In genomic region chr1:143738811-143739210, GRCm38 (mm10) we compare ENCODE assay signal across 7 mouse cellular contexts. TPM values are rescaled to one million over a fixed set of nuclear protein-coding genes. Genes with fewer than 3 reads are reported as not detected.
DNase-seq lines count a peak whose midpoint lies in the region; ATAC-seq lines count a peak whose summit lies in the region.

No protein-coding gene starts in this region.

- H3K27ac ChIP-seq in forebrain, embryonic 10.5 days: peak overlapping the region; percentile 94
- no peak overlapping the region for H3K27ac ChIP-seq in limb, embryonic 12.5 days

- WGBS in forebrain, embryonic 10.5 days: 33% methylated on average over 11 of the region's 11 CpGs
- WGBS in limb, embryonic 12.5 days: 32% methylated on average over 11 of the region's 11 CpGs

- peak overlapping the region; percentile 72 for H3K4me2 ChIP-seq in limb, embryonic 12.5 days

- H3K4me3 ChIP-seq in forebrain, embryonic 10.5 days: peak overlapping the region; percentile 79
- H3K4me3 ChIP-seq in limb, embryonic 12.5 days (replicated peaks): peak overlapping the region; percentile 78

- H3K9me3 ChIP-seq in forebrain, embryonic 10.5 days: no peaks in the 10 kb centered on the region
- H3K9me3 ChIP-seq in limb, embryonic 12.5 days: no peaks in the 10 kb centered on the region

- H3K36me3 ChIP-seq in forebrain, embryonic 10.5 days (replicated peaks): peaks cover 11% of the 10 kb centered on the region
- H3K36me3 ChIP-seq in limb, embryonic 12.5 days: peaks cover 16% of the 10 kb centered on the region

- peak; percentile 42 to 49 for DNase-seq in B cell, adult 2 months
- no peak for DNase-seq in forebrain, embryonic 10.5 days (ENCODE audit: extremely low spot score, low spot score)
- DNase-seq in naive thymus-derived CD4-positive, alpha-beta T cell, adult 2 months (ENCODE audit: low read depth): peak; percentile 62
- no peak for DNase-seq in MN1 (ENCODE audit: low spot score)
- no peak for DNase-seq in thymus, postnatal 14 days

- no peaks in the 10 kb centered on the region for H3K27me3 ChIP-seq in forebrain, embryonic 10.5 days (ENCODE audit: poor library complexity, severe bottlenecking)
- no peaks in the 10 kb centered on the region for H3K27me3 ChIP-seq in limb, embryonic 12.5 days

- peak; percentile 50 for ATAC-seq in CD4-positive, CD25-positive, alpha-beta regulatory T cell, adult 4 months
- ATAC-seq in limb, embryonic 12.5 days (ENCODE audit: insufficient number of reproducible peaks, insufficient read depth, low FRiP score, low TSS enrichment, low read depth): no peak

- H3K4me1 ChIP-seq in forebrain, embryonic 10.5 days: peaks cover 37% of the 10 kb centered on the region
- 0 out of 2 replicates have a peak, but pooled peaks cover 4% of the 10 kb centered on the region for H3K4me1 ChIP-seq in limb, embryonic 12.5 days (replicated peaks)

- H3K9ac ChIP-seq in limb, embryonic 12.5 days (replicated peaks): peak overlapping the region; percentile 79

RNA-seq across cellular contexts. Expression of gene Glrx2, which starts 22.7 kb away (rescaled TPM):
- polyA plus RNA-seq in CD4-positive, CD25-positive, alpha-beta regulatory T cell, adult 4 months (2017; shearing (Covaris generic)): 10 to 100 TPM; 34.4 to 42.8 TPM
- polyA plus RNA-seq in forebrain, embryonic 10.5 days (2016; fragmentation: Nextera tagmentation; extraction: Ambion mirVana): 88.1 and 89.1 TPM in 2 replicates
- 119 and 122 TPM in 2 replicates for polyA plus RNA-seq in limb, embryonic 12.5 days (2016; fragmentation: Nextera tagmentation; extraction: Ambion mirVana)

RNA-seq across cellular contexts. Expression of gene Cdc73, which starts 36.1 kb away (rescaled TPM):
- 10 to 100 TPM; 15.5 to 21.5 TPM for polyA plus RNA-seq in CD4-positive, CD25-positive, alpha-beta regulatory T cell, adult 4 months (2017; shearing (Covaris generic))
- polyA plus RNA-seq in forebrain, embryonic 10.5 days (2016; fragmentation: Nextera tagmentation; extraction: Ambion mirVana): 33.8 and 33.9 TPM in 2 replicates
- 33.7 and 39.7 TPM in 2 replicates for polyA plus RNA-seq in limb, embryonic 12.5 days (2016; fragmentation: Nextera tagmentation; extraction: Ambion mirVana)

RNA-seq across cellular contexts. Expression of gene Trove2, which starts 38.1 kb away (rescaled TPM):
- polyA plus RNA-seq in CD4-positive, CD25-positive, alpha-beta regulatory T cell, adult 4 months (2017; shearing (Covaris generic)): 1 to 10 TPM; 3.4 to 4.7 TPM
- 33.5 and 36.1 TPM in 2 replicates for polyA plus RNA-seq in forebrain, embryonic 10.5 days (2016; fragmentation: Nextera tagmentation; extraction: Ambion mirVana)
- 24.2 and 28.7 TPM in 2 replicates for polyA plus RNA-seq in limb, embryonic 12.5 days (2016; fragmentation: Nextera tagmentation; extraction: Ambion mirVana)

RNA-seq across cellular contexts. Expression of gene Uchl5, which starts 38.3 kb away (rescaled TPM):
- polyA plus RNA-seq in CD4-positive, CD25-positive, alpha-beta regulatory T cell, adult 4 months (2017; shearing (Covaris generic)): 10 to 100 TPM; 47.8 to 56.9 TPM
- 122 and 129 TPM in 2 replicates for polyA plus RNA-seq in forebrain, embryonic 10.5 days (2016; fragmentation: Nextera tagmentation; extraction: Ambion mirVana)
- polyA plus RNA-seq in limb, embryonic 12.5 days (2016; fragmentation: Nextera tagmentation; extraction: Ambion mirVana): 84.4 and 91.9 TPM in 2 replicates

Comparison
In these comparisons a context has a peak if more than half of its experiments do, and no peak if none do; other contexts are left out.
1. DNase-seq: peak in B cell, adult 2 months (2 of 2) and naive thymus-derived CD4-positive, alpha-beta T cell, adult 2 months (single experiment); none in forebrain, embryonic 10.5 days (single experiment), MN1 (single experiment) and thymus, postnatal 14 days (single experiment).